Mouse (Mus musculus): ENCODE measurements around the gene Ifna5.

The Ifna5 gene

GRCm38 (mm10) chr4:88863309-88863708 lies 28.0 kb downstream of the Ifna5 start:
- in situ Hi-C loops (cut with MboI, MseI) = loop anchor here in 1 of 2 experiments (10.0 kb wide), 1 partner anchor 79 kb away; the partner anchor contains the start of genes Gm13276, Gm13277 and Ifnz

GRCm38 (mm10) chr4:88864599-88864998 lies 29.3 kb downstream of the Ifna5 start:
- in situ Hi-C loops (cut with MboI, MseI) = loop anchor here in 1 of 2 experiments (10.0 kb wide), 1 partner anchor 80 kb away; the partner anchor contains the start of genes Gm13276, Gm13277 and Ifnz

- in situ Hi-C loops (cut with MboI, MseI) = loop anchor here in 1 of 2 experiments (5.0 to 10.0 kb wide), 2 partner anchors 80 to 657 kb away; partner anchors contain the start of genes Gm13276, Gm13277 and Ifnz
Observed at GRCm38 (mm10) chr4:88865011-88865569, 29.8 kb downstream of the Ifna5 start.

- in situ Hi-C loops (cut with MboI, MseI) = loop anchor here in 1 of 2 experiments (5.0 to 10.0 kb wide), 2 partner anchors 83 to 655 kb away; partner anchors contain the start of genes Gm13276, Gm13277 and Ifnz
Observed at GRCm38 (mm10) chr4:88867366-88867925, 32.1 kb downstream of the Ifna5 start.

GRCm38 (mm10) chr4:88867926-88868911 lies 32.9 kb downstream of the Ifna5 start:
- in situ Hi-C loops (cut with MboI, MseI) = loop anchor here in 1 of 2 experiments (5.0 to 10.0 kb wide), 2 partner anchors 83 to 654 kb away; partner anchors contain the start of genes Gm13276, Gm13277 and Ifnz

GRCm38 (mm10) chr4:88872691-88873090 lies 37.4 kb downstream of the Ifna5 start:
- in situ Hi-C loops (cut with MboI, MseI) = loop anchor here (5.0 to 10.0 kb wide), 4 partner anchors 62 to 650 kb away; no protein-coding TSS in a partner anchor

GRCm38 (mm10) chr4:88875435-88876095 lies 40.2 kb downstream of the Ifna5 start:
- in situ Hi-C loops (cut with MboI, MseI) = loop anchor here in 1 of 2 experiments (5.0 to 10.0 kb wide), 2 partner anchors 59 to 127 kb away; no protein-coding TSS in a partner anchor

GRCm38 (mm10) chr4:88876520-88876919 lies 41.2 kb downstream of the Ifna5 start:
- in situ Hi-C loops (cut with MboI, MseI) = loop anchor here in 1 of 2 experiments (5.0 to 10.0 kb wide), 2 partner anchors 58 to 126 kb away; no protein-coding TSS in a partner anchor

GRCm38 (mm10) chr4:88878246-88878645 lies 42.9 kb downstream of the Ifna5 start:
- in situ Hi-C loops (cut with MboI, MseI) = loop anchor here in 1 of 2 experiments (5.0 to 10.0 kb wide), 2 partner anchors 57 to 124 kb away; no protein-coding TSS in a partner anchor

- in situ Hi-C loops (cut with MboI, MseI) = loop anchor here in 1 of 2 experiments (5.0 to 10.0 kb wide), 2 partner anchors 56 to 124 kb away; no protein-coding TSS in a partner anchor
Observed at GRCm38 (mm10) chr4:88878772-88879171, 43.4 kb downstream of the Ifna5 start.

- in situ Hi-C loops (cut with MboI, MseI) = no loop called here
Observed at GRCm38 (mm10) chr4:88880101-88880500, 44.8 kb downstream of the Ifna5 start, which contains the start of gene Ifne. Ifne (minus strand) TSS chr4:88880201.
